Mouse (Mus musculus) mouse embryonic stem cell (cell line): Measurements from ENCODE around the gene Cers5.
"Not testable (repeated sequence)": the region's sequence is repeated elsewhere in the genome, so short reads cannot be mapped to it uniquely, and the experiment has no call there.

Source experiments
- in situ Hi-C, 2 experiments: fragments of 300-500 bp; cut with MboI; formaldehyde crosslinking; loops; 1 replicate in 1 of 2; 3 replicates in 1 of 2; pipeline ENCODE4 v1.14.3; 2019 to 2020; ENCODE audit warnings: low sequenced_read_pairs in 2 of 2, low pct_unique_long_range_greater_than_20kb in 1 of 2, mixed read lengths in 1 of 2; ENCODE audit not compliant: unreplicated experiment in 1 of 2

The Cers5 gene

DNA sequence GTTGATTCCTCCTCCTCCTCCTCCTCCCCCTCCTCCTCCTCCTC lies at the start of gene Cers5:
TSS of gene Cers5 (minus strand) at position 5 of the 44 bp plus-strand sequence.
- in situ Hi-C loops: not testable (repeated sequence)

DNA sequence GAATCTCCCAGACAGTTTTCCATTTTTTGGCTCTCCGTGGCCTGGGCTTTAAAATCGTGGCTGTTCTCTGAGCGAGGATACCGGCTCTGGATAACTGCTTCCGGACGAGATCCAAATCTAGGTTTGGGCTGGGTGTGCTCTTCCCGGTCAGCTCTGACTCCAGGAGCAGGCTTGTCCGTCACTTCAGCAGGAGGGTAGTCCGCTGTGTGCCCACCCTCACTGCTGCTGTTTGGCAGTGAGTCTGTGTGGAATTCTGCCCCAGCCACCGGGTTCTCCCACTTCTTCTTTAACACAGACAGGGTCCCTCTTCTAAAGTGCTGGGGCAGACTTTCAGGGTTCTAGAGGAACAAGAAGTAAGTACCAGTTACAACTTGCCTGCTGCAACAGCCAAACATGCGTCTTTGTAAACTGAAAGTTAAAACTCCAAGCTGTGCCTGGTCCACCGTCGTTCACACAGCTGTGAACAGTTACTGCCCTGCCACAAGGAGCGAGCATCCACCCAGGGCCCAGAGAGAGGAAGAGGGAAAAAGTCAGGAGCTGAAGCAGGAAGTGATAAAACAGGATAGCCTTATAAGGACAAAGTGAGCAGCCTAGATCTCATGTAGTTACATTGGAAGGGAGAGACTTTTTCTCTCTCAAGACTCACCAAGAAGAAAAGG lies 47.1 kb upstream of the Cers5 start:
- in situ Hi-C loops: no loop called here

DNA sequence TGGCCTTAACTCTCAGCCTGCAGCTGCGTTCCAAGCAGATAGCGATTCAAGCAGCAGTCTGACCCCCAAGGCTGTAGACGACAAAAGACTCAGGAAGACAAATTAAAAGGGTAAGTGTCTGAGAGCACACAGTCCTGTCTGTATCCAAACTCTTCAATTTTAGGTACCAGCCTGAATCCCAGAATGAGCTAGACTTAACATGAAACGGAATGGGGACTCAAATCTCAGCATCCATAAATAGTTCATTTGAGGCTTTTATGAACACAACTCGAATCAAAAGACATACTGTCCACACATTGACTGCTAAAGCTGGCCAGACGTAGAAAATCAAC lies 46.4 kb upstream of the Cers5 start:
- in situ Hi-C loops: no loop called here

DNA sequence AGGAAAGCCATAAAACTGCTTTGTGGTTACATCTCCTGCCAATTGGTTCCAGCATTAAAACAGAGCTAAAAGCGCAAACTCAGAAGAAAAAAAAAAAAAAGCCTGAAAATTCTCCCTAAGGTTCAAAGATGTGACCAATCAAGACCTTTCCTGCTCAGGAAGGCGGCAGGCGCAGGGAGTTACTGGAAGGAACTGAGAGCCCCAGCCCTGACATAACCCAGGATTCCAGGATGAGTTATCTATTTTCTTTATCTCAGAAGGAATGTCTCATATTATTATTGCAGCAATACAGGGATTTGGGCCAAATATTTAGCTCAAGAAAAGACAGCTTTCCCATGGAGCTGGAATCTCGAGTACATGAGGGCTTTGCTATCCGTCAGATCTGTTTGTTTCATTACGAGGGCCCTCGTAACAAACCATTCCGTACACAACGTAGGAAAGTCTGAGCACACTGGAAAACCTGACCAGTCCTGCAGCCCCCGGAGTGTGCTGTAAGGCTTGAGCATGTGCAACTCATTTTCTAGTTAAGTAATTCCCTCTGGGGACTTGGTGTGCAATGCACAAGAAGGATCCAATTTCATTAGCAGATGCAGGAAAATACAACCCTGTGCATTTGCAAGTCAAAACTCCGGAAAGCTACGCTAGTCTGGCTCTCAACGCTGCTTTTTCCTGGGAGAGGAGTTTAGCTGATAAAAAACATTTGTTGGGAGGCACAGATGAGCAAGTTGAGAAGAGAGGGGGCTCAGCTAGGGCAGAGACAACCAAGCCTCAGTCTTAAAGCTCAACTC lies 45.8 kb upstream of the Cers5 start:
- in situ Hi-C loops: no loop called here

DNA sequence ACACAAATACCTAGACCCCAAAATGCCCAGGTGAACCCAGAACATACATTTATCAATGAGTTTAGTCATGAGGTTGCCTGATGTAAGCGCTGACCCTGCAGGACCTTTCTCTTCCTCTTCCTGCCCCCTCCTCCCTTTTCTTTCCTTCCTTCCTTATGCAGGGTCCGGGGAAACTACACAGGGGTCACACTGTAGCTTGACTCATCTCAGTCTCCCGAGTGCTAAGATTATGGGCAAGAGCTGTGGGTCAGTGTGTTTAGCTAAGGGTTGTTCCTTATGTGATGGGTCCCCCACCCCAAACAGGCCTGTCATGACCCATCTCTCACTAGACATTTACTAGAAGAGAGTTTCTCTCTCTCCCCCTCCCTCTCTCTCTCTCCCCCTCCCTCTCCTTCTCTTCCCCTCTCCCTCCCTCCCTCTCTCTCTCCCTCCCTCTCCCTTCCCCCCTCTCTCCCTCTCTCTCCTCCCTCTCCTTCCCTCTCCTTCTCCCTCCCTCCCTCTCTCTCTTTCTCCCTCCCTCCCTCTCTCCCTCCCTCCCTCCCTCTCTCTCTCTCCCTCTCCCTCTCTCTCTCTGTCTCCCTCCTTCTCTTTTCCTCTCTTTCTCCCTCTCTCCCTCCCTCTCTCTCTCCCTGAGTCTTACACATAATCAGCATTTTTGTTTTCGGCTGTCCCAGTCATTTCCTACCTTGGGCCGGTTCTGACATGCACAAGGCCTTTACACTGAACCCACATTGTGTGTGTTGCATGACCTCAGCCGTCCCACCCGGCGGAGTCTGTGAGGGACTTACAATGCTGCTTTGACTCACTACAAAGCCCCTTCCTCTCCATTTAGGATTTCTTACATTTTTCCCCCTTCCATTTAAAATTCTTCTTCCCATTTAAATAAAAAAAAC lies 44.9 kb upstream of the Cers5 start:
- in situ Hi-C loops: no loop called here

DNA sequence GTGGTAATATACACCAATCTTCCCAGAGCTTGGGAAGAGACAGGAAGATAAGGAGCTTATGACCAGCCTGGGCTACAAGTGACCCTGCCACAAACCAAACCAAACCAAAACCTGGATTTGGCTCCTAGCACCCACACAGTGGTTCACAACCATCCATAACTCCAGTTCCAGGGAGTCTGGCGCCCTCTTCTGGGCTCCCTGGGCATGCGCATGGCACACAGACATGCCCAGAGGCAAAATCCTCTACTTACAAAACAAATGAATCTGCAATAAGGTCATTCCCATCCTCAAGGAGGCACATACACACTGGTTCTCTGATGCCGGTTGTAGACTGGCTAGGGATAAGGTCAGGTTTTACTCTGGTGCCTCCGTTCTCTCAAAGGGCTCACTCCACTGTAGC lies 43.3 kb upstream of the Cers5 start:
- in situ Hi-C loops: no loop called here

- in situ Hi-C loops: no loop called here
These were observed 42.0 kb upstream of the Cers5 start for GRCm38 (mm10) chr15:99814554-99815260.

- in situ Hi-C loops: no loop called here
These were observed 41.0 kb upstream of the Cers5 start for GRCm38 (mm10) chr15:99813639-99814038.

- in situ Hi-C loops: no loop called here
These were observed 39.4 kb upstream of the Cers5 start for GRCm38 (mm10) chr15:99812097-99812496.

DNA sequence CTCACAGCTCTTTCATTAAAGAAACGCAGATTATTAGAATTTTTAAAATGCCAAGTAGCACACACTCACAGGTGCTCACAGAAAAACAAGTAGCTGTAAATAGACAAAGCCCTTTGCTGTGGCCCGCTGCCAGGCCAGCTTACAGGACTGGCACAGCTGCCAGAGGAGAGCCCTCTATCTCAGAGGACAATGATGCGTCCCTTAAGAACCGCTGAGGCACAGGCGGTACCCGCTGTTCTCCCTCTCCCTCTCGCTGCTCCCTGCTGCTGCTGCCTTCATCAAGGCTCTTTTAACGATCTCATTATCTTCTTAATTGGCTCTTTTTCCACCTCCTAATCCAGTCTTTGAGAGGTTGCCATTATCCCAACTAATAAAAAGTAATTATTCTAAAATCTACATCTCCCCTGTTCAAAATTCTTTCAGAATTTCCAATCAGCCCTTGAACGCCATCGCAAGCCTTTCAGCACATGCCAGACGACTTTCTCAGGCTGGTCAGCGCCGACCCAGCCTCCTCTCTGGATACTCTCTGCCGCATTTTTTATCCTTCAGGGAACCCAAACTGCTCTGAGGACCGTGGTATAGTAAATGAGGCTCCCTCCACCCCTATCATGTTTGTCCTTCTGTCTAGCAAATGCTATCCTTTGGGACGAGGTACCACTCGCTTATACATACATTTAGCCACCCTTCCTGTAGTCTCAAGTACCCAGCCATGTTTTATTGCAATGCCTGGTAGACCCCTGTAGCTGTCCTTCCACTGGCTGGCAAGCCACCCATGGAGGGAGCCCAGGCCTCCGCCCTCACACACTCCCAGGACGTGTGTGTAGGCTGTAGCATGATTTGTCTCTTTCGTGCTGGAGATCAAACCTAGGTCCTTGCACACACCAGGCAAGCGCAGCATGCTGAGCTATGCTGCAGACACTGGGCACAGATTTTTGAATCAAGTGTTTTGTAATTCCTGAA lies 35.4 kb upstream of the Cers5 start:
- in situ Hi-C loops: no loop called here

GRCm38 (mm10) chr15:99806171-99806570 lies 33.5 kb upstream of the Cers5 start:
- in situ Hi-C loops: no loop called here

DNA sequence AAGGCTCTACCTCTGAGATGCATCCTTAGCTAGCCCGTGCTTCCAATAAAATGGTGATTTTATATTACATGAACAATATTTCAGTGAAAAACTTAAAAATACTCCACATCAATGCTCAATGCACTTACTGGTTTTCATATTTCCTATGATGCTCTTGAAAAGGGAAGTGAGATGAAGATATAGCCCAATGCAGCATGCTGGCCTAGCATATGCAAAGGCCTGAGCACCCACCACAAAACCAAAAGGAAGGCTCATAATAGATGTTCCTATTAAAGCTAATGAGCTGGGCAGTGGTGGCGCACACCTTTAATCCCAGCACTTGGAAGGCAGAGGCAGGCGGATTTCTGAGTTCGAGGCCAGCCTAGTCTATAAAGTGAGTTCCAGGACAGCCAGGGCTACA lies 33.0 kb upstream of the Cers5 start:
- in situ Hi-C loops: no loop called here

GRCm38 (mm10) chr15:99803186-99803644 lies 30.5 kb upstream of the Cers5 start:
- in situ Hi-C loops: no loop called here

DNA sequence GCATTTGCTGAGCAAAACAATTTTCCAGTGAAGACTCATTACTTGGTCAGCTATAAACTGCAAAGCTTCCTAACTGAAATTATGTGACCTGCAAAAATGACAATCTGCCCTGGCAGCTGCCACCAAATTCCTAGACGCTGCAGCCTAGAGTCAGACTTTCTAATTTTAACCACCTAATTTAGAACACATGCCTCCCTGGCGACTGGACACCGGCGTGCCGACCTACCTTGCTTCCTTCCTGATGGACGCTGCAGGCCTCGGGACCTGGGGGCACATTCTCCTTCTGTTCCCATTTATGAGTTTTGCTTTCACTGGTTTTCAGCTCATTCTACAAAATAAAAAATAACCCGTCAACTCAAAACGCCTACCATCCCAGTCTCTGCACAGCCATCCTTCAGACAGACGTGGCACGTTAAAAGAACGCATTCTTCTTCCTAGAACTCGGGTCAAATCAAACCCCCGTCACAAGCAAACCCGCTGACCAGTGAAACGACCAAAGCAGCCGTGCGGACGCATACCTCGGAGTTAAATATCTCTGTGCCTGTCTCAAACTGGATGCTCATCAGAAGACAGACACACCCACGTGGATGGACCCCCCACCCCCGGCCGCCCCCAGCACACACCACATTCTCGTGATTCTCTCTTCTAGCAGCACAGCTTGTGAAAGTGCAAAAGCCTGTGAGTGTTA lies 29.3 kb upstream of the Cers5 start:
- in situ Hi-C loops: no loop called here

- in situ Hi-C loops: no loop called here
These were observed 27.0 kb upstream of the Cers5 start for GRCm38 (mm10) chr15:99799706-99800105.

DNA sequence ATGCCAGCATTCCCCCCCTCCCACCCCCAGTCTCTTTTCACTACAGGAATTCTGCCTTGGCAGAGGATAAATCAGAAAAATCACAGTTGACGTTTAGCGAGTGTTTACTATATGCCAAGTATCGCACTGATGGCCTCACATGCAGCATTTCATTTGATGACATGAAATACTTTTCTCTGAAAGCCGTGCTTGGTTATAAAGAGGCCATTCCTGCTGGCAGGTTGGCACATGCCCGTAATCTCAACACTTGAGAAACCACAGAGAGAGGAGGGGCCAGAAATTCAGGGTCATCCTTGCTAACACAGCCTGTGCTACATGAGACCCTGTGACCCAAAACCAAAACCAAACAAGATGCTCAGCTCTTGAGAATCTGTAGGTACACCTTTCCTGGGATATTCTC lies 25.2 kb upstream of the Cers5 start:
- in situ Hi-C loops: no loop called here

DNA sequence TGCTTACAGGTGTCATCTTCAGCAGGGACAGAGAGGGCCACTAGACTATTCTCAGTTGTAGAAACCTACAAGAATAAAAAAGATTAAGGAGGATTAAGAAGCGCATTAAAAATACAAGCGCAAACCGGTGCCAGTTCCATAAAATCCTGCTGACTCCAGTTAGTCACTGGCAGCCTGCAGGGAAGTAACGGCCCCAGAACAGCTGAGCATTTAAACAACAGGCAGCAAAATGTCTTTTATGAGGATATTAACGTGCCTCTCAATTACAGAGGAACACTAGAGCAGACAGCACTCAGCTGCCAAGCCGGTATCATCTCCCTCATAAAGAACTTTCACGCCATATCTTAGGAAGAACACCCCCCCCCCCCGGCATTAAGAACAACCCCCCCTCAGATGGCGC lies 24.1 kb upstream of the Cers5 start:
- in situ Hi-C loops: no loop called here

GRCm38 (mm10) chr15:99796066-99796465 lies 23.4 kb upstream of the Cers5 start:
- in situ Hi-C loops: no loop called here
